Mouse (Mus musculus): ENCODE measurements around the gene Gdpgp1.

GRCm38 (mm10) chr7:80283226-80283918 lies 50.7 kb downstream of the Gdpgp1 start:
- no peak for TF ChIP-seq CTCF (IDR thresholded peaks at IDR 0.05; ENCODE audit: borderline replicate concordance, insufficient read depth, low read depth, low read length)
- no peak for TF ChIP-seq POLR2A (IDR thresholded peaks at IDR 0.05; ENCODE audit: borderline replicate concordance, insufficient read depth, low read length)
